Mouse (Mus musculus) gastrocnemius, adult 18-20 months (tissue): ENCODE measurements at regions not wholly inside any gene's neighbourhood (a gene's known extent, or its start where the extent isn't known, plus 50 kb on each side); places are given as distances from the start of the nearest gene placed in this dataset.

Experiments
- DNase-seq: peaks from one replicate; pipeline ENCODE4 v3.0.0; 2021; ENCODE audit warnings: low spot score

- DNase-seq, result peak; percentile 18
Observed at GRCm38 (mm10) chr8:104032179-104032578, 69.2 kb upstream of the Cdh5 start.

DNA sequence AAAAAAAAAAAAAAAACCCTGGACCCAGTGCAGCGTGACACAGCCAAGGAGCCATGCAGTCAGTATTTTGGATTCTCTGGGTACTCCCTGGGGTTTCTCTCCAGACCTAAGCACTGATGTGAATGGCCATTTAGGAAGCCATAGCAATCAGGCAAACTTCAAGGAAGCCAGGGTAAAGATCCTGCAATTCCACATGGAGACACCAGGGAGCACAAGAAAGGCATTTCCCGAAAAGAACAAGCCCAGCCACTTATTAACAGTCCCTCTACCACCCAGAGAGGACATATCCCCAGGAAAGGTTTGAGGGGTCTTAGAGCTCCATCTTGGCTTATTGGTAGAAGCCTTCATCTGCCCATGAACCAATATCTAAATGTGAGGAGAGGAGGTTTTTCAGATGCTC is 68.3 kb upstream of the Cdh5 start:
- DNase-seq, result no peak

- no peak for DNase-seq
Observed at GRCm38 (mm10) chr8:104034286-104034685, 67.1 kb upstream of the Cdh5 start.

DNA sequence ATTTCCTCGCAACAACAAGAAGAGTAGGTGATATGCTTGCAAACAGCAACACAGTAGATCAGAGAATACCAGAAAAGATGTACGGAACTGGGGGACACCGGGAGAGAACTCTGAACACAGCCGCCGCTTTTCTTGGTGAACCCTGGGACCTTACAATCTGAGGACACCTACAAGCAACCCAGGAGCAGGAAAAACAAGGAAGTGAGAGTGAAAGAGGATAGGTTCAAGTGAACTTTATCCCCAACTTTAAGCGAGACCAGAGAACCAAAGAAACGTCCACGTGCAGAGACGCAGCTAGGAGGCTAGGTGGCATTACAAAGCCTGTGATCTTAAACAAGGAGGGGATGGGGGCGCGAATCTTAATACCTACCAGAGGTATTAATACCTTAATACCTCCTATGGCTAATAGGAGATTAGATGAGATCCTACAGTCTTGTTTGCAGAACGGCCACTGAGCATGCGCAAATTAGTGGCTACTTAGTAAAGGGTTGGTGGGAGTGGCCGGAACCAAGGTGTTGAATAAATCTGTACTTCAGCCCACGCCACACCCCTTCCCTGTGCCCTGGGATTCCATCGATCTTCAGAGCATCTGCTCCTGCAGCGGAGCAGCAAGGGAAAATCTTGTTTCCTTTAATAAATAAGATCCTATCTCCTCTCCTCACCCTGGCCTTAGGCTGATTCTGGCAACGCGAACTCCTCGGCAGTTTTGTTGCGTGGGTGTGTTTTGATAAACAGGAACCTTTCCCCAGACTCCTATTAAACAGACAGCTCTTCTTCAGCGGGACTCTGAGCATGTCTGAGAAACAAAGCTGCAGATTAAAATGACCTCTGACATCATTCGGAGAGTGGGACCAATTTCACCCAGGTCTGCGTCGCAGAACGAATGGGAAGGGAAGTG is 64.6 kb upstream of the Cdh5 start:
- DNase-seq, result no peak

DNA sequence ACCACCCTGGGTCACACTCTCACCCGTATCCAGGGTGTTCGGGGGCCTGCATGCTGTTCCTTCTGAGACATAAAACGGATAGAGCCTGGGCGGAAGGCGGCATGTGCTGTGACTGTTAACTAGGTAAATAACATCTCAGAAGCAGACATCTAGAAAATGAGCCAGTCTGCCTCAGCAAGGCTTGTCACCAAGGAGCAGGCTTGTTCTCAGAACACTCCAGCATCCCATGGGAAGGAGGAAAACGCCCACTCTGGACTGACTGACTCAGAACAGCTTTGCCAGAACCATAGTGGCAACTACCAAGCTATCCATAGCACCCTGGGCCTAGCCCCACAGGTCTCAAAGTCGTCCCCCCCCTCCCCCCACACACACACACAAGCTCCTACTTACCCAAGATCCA is 63.8 kb upstream of the Cdh5 start:
- no peak for DNase-seq

GRCm38 (mm10) chr8:104039526-104039925 is 61.9 kb upstream of the Cdh5 start:
- DNase-seq, result no peak

DNA sequence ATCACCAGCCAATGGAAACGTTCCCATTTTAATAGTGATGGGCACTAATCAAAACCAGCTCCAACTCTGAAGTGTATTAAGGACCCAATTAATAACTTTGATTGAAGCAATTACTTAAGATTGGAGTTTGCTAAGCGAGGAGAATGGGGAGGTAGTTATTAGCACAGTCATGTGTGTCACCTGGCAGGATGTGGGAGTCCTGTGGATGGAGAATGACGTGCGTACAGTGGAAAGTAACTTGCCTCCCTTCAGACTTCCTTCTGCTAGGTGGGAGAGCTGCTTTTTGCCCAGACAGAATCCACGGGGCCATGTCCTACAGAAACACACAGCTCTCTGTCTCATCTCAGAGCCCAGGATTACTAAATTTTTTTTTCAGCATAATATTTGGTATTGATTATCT is 59.9 kb upstream of the Cdh5 start:
- no peak for DNase-seq

DNA sequence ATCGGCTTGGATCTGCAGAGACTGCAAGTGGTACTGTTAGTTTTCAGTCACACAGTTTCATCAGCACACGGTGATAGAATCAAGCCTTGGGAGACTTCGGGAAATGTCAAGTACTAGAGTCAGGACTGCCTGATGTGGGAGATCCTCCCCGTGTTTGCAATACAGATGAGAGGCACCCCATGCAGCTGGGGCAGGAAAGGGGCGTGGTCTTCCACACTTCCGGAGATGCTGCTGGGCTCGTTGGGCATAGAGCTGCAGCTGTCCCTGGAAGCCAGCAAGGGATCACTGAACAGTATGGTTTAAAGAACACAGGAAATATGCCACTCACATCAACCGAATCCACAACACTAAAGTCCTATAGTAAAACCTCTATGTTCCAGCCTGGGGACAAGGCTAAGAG is 59.0 kb upstream of the Cdh5 start:
- DNase-seq, result no peak

GRCm38 (mm10) chr8:104048037-104048436 is 53.4 kb upstream of the Cdh5 start:
- no peak for DNase-seq

DNA sequence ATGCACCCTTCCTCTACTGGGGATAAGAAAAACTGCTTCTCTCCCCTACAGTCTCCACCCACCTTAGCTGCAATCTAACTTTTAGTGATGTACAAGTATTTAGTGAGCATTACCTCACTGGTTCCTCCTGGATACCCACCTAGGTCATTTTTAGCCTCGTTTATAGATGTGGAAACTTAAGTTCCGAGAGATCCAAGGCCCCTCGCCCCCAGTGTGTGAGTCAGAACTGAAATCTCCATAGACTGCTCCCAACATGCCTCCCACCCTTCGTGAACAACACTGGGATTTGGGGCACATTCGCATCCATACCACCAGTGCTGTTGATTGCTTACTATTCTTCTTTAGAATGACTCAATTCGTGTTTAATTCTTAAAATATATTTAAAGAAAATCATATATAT is 52.2 kb upstream of the Cdh5 start:
- no peak for DNase-seq

DNA sequence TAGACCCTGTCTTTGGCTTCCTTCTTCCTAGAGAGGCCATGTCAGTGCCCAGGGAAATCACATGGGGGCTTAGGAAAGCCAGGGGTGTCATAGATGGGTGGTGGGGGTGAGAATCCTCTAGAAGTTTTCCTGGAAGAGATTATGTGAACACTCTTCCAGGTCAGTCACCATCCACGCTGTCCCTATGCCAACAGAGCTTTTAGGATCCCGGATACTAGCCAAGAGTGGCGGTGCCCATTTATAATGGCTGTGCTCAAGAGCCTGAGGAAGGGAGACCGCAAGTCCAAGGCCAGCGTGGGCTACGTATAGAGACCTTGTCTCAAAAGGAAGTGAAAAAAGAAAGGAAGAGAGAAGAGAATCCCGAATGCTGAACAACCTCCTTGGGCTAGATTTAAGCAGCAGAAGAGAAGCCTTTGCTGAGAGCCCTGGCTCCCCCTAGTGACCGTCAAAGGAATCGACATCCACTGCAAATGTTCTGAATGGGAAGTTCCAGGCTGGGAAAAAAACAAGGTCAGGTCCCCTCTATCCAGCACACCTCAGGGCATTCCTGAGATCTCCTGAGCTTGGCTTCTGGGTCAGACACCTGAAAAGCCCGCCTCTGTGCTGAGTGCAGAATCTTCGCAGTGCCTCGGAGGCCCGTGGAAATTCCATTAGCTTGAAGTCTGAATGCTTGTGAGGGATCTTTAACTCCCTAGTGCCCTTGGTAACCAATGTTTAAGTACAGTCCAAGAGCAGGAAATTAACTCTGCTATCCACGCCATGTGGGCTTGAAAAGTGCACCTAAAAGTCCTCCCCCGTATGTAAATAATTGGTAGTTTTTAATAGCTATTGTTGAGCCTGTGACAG is 50.5 kb upstream of the Cdh5 start:
- DNase-seq, result peak; percentile 46

- DNase-seq, result no peak
Observed at GRCm38 (mm10) chr8:104051540-104051882, 49.9 kb upstream of the Cdh5 start.
